Mouse (Mus musculus) spleen, adult 2 months (tissue): ENCODE data around the gene Cbx1. TPM values are rescaled to one million over a fixed set of nuclear protein-coding genes. Genes with fewer than 3 reads are reported as not detected.

Experiments used
- DNase-seq, 2 experiments: peaks; one replicate each; pipeline versions ENCODE4 v3.0.0 to v3.0.0-alpha.2; 2012 to 2021; ENCODE audit warnings: low spot score in 2 of 2, low read depth in 1 of 2
- H3K27ac ChIP-seq: fragments of 200-500 bp; 2 replicates; pipeline ENCODE4 v1.5.1; 2012; ENCODE audit warnings: low read length, inconsistent platforms; ENCODE audit not compliant: insufficient read depth
- H3K27me3 ChIP-seq: fragments of 200-500 bp; 2 replicates; pipeline ENCODE4 v1.6.1; 2012; ENCODE audit warnings: mild to moderate bottlenecking, moderate library complexity, low read length, inconsistent platforms; ENCODE audit not compliant: control insufficient read depth, insufficient read depth
- H3K36me3 ChIP-seq: fragments of 200-500 bp; 2 replicates; pipeline ENCODE4 v1.6.1; 2012; ENCODE audit warnings: mild to moderate bottlenecking, low read length, inconsistent platforms; ENCODE audit not compliant: control insufficient read depth, insufficient read depth
- H3K4me1 ChIP-seq: fragments of 200-500 bp; 2 replicates; pipeline ENCODE4 v1.6.1; 2011; ENCODE audit warnings: inconsistent platforms; ENCODE audit not compliant: control insufficient read depth, insufficient read depth, insufficient read length
- H3K4me3 ChIP-seq: fragments of 200-500 bp; 2 replicates; pipeline ENCODE4 v1.5.1; 2011; ENCODE audit warnings: mild to moderate bottlenecking, inconsistent platforms; ENCODE audit not compliant: insufficient read depth, insufficient read length; ENCODE audit errors: extremely low read depth
- CTCF ChIP-seq: fragments of 200-500 bp; IDR thresholded peaks from 2 replicates; pipeline ENCODE4 v1.5.1; 2011; ENCODE audit warnings: mild to moderate bottlenecking, inconsistent platforms; ENCODE audit not compliant: insufficient read depth, insufficient read length, insufficient replicate concordance; ENCODE audit errors: extremely low read depth
- POLR2A ChIP-seq: fragments of 200-500 bp; IDR thresholded peaks from 2 replicates; pipeline ENCODE4 v1.6.1; 2011; ENCODE audit warnings: low read depth, low read length, inconsistent platforms
- WGBS: fragments of 180-500 bp; shearing (Covaris S2); methylation state at CpG from one replicate; pipeline ENCODE4 v1.1.7; 2018; 5-methylcytosine and 5-hydroxymethylcytosine counted together
- polyA plus RNA-seq: library from polyadenylated mRNA; depleted of rRNA; stranded (reverse); fragments of >200 nt; gene quantifications from 2 replicates; pipeline ENCODE4 v1.2.3, GENCODE M21; 2012

The Cbx1 gene
- polyA plus RNA-seq, 1 experiment, result 13.9 TPM

DNA sequence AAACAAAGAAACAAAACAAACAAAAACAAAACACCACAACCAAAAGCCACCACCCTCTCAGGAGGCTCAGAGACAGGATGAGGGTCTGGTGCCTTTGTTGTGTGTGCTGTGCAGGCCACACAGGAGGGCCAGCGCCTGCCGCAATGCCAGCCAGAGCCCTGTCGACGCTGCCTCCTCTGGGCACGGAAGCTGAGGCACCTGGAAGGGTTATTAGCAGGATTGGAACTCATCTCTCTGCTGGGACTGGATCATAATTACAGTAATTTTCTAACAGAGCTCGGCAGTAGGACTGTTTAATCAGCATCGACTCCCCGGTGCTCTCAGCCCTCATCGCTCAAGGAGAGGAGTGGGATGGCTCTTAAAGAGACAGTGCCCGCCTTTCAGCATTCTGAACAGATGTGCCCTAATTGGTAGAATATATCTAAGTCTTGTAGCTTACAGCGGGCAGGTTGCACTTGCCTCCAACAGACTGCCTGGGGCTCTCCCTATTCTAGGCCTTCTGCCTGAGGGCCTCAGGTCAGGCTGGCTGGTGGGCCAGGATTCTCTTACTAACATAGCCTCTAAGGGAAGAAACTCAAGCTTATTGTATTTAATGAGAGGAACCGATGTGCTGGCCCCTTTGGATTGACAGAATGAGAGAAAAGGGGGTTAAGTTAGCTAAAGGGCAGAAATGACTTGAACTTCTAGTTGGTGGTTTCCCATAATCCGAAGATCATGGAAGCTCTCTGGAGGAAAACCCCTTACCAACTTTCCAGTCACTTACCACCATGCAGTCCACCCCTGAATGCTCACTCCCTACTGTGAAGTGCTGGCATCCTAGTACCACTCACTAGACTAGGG is 24.2 kb upstream of the Cbx1 start:
- 82% methylated on average over 13 of the region's 13 CpGs for WGBS

DNA sequence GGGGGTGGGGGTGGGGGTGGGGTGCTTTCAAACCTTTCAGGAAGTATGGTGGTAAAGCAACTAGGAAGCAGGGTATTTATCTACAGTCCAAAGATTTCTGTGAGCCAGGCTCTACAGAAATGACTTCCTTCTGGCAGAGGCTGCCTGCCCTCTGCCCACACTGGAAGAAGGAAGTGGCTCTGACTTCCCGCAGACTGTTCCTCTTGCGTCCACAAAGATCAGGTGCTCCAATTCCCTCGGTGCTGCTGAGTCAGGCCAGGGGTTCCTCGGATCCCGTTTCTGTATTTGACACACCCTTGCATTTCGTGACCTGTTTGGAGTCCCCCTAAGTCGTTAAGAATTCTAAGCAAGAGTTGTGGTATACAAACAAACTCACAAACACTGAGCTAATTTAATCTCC is 23.3 kb upstream of the Cbx1 start:
- WGBS, result 5% methylated on average over 7 of the region's 7 CpGs
- TF ChIP-seq POLR2A (no peak), CTCF (no peak)
- no peak overlapping the region for H3K27ac ChIP-seq
- H3K4me1 ChIP-seq, result peaks cover 9% of the 10 kb centered on the region; the same call in 1 of the 2 replicates
- no peak overlapping the region for H3K4me3 ChIP-seq
- H3K36me3 ChIP-seq, result peaks cover 22% of the 10 kb centered on the region
- H3K27me3 ChIP-seq, result no peaks in the 10 kb centered on the region
- DNase-seq, result no peak

More for the DNA sequence above, 24.2 kb upstream of the Cbx1 start:
- no peak for TF ChIP-seq POLR2A
- no peak for TF ChIP-seq CTCF
- Histone ChIP-seq H3K4me1 (peaks cover 11% of the 10 kb centered on the region; the same call in 1 of the 2 replicates), H3K27me3 (no peaks in the 10 kb centered on the region), H3K36me3 (peaks cover 16% of the 10 kb centered on the region), H3K4me3 (no peak overlapping the region), H3K27ac (peak overlapping the region; percentile 36; the same call in 1 of the 2 replicates)
- DNase-seq, result no peak

DNA sequence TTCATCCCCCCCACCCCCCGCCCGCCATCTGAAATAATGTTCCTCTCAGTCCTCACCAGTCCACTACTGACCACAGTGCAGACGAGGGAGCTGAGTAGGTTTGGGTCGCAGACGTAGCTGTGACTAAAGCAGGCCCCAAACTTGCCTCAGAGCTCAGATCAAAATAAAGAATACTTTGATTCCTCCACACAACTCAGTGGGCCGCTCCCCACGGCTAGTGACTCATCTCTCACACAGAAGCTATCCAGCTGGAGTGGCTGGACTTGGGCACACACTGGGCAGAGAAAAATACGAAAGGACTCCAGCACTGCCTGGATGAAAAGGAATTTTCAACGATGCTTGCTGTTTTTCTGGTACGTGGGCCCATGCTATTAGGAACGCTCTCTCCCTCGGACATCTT is 22.4 kb upstream of the Cbx1 start:
- Histone ChIP-seq H3K27me3 (no peaks in the 10 kb centered on the region), H3K36me3 (peaks cover 29% of the 10 kb centered on the region), H3K4me3 (no peak overlapping the region), H3K4me1 (peaks cover 9% of the 10 kb centered on the region; the same call in 1 of the 2 replicates), H3K27ac (no peak overlapping the region)
- WGBS, result 90% methylated on average over 12 of the region's 12 CpGs
- no peak for TF ChIP-seq POLR2A
- no peak for TF ChIP-seq CTCF
- DNase-seq, result no peak

DNA sequence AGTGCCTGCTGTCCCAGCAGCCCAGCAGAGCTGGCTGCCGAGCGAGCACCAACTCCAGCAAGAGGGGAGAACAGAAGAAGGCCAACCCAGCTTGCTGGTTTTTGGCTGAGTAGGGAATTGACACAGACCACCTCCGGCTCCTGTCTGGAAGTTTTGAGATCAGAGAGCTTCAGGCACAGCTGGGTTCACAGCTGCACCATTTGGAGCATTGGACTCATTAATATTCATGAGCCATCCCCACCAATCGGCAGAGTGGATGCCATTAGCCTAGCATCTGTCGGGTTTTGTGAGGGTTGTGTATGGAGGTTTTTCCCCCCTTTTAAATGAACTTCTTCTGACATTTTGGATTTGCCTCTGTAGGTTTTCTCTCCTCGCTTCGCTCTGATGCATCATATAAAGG is 21.8 kb upstream of the Cbx1 start:
- peaks cover 34% of the 10 kb centered on the region for H3K36me3 ChIP-seq

DNA sequence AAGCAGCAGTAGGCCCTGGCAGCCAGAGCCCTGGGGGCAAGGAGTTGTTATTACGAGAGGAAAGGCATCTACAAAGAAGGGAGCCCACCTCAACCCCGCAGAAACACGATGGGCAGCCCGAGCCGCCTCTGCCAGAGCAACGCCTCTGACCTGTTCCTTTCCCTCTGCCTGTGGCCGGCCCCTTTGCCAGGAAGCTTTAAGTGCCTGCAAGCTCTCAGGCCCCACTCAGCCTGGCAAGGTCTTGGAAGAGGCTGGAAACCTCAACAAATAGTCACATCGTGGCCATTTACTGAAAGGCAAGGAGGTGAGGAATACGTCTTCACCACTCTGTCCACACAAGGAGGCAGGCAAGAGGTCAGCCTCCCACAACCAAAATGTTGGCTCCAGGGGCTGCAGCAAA is 20.7 kb upstream of the Cbx1 start:
- peaks cover 9% of the 10 kb centered on the region; the same call in 1 of the 2 replicates for H3K4me1 ChIP-seq
- 84% methylated on average over 9 of the region's 9 CpGs for WGBS
- DNase-seq, result no peak

More for the DNA sequence above, 21.8 kb upstream of the Cbx1 start:
- H3K27ac ChIP-seq, result no peak overlapping the region
- TF ChIP-seq CTCF, result no peak
- no peak for TF ChIP-seq POLR2A
- WGBS, result 89% methylated on average over 7 of the region's 7 CpGs
- H3K4me1 ChIP-seq, result peaks cover 9% of the 10 kb centered on the region; the same call in 1 of the 2 replicates
- DNase-seq, result no peak
- H3K4me3 ChIP-seq, result no peak overlapping the region
- no peaks in the 10 kb centered on the region for H3K27me3 ChIP-seq

GRCm38 (mm10) chr11:96771274-96771975 is 17.5 kb upstream of the Cbx1 start:
- TF ChIP-seq CTCF (no peak), POLR2A (no peak)
- no peak overlapping the region for H3K4me3 ChIP-seq
- 94% methylated on average over 9 of the region's 9 CpGs for WGBS
- H3K36me3 ChIP-seq, result peaks cover 39% of the 10 kb centered on the region
- H3K27me3 ChIP-seq, result no peaks in the 10 kb centered on the region
- peaks cover 11% of the 10 kb centered on the region; the same call in 1 of the 2 replicates for H3K4me1 ChIP-seq
- no peak for DNase-seq
- no peak overlapping the region for H3K27ac ChIP-seq

More for the DNA sequence above, 20.7 kb upstream of the Cbx1 start:
- TF ChIP-seq POLR2A (no peak), CTCF (no peak)
- H3K4me3 ChIP-seq, result no peak overlapping the region
- H3K27me3 ChIP-seq, result no peaks in the 10 kb centered on the region
- H3K36me3 ChIP-seq, result peaks cover 42% of the 10 kb centered on the region
- H3K27ac ChIP-seq, result no peak overlapping the region
